Mouse (Mus musculus): ENCODE measurements around the gene Tmem266. TPM values are rescaled to one million over a fixed set of nuclear protein-coding genes. Genes with fewer than 3 reads are reported as not detected.

The Tmem266 gene
- polyA plus RNA-seq, 1 experiment from 2014 or later: 2.2 TPM

DNA sequence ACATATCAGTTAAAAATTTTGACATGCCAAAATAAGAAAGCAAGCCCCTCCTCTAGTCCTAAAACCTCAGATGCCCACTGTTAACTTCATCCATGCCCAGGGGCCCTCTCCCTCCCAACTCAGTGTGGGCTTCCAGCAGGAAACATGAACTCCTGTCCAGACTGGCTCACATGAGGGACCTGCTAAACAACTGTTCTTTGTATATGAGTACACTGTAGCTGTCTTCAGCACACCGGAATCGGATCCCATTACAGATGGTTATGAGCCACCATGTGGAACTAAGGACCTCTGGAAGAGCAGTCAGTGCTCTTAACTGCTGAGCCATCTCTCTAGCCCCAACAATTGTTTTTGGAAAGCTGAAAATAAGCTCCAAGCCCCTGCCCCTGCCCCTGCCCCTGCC lies 80.1 kb downstream of the Tmem266 start:
- Histone ChIP-seq H3K9me3 (ENCODE audit: control insufficient read depth, low read length) (no peaks in the 10 kb centered on the region), H3K4me1 (replicated peaks; ENCODE audit: control insufficient read depth, insufficient read depth, low read length) (peaks cover 3% of the 10 kb centered on the region; the same call in 1 of the 2 replicates), H3K4me3 (replicated peaks; ENCODE audit: low read length) (no peak overlapping the region), H3K36me3 (replicated peaks; ENCODE audit: control insufficient read depth, insufficient read depth) (no peaks in the 10 kb centered on the region), H3K9ac (no peak overlapping the region), H3K27me3 (ENCODE audit: control insufficient read depth, insufficient read depth, low read length) (no peaks in the 10 kb centered on the region), H3K27ac (no peak overlapping the region), H3K4me2 (replicated peaks) (no peak overlapping the region)
- ATAC-seq (ENCODE audit: low FRiP score) (no peak), DNase-seq (ENCODE audit: low spot score) (no peak)
- 61% methylated on average over 2 of the region's 2 CpGs for WGBS

DNA sequence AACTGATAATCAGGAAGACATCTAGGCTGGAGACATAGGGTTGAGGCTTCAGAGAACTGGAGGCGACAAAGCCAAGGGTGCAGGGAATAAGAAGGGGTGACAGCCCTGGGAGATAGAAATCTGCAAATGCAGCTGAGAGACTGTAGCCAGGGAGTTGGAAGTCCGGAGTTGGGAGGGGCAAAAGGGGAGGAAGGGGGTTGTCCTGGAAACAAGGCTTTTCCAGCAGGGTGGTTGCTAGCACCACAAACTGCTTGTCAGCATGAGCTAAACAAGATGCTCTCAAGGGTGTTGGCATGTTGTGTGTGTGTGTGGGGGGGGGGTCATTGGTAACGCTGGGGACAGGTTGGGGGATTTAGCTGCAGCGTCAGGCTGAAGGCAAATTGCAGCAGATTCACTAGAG lies 82.1 kb downstream of the Tmem266 start:
- ATAC-seq (ENCODE audit: low FRiP score) (no peak), DNase-seq (ENCODE audit: low spot score) (no peak)
- Histone ChIP-seq H3K27me3 (ENCODE audit: control insufficient read depth, insufficient read depth, low read length) (no peaks in the 10 kb centered on the region), H3K4me3 (replicated peaks; ENCODE audit: low read length) (no peak overlapping the region), H3K9me3 (ENCODE audit: control insufficient read depth, low read length) (no peaks in the 10 kb centered on the region), H3K4me2 (replicated peaks) (no peak overlapping the region), H3K27ac (no peak overlapping the region), H3K36me3 (replicated peaks; ENCODE audit: control insufficient read depth, insufficient read depth) (no peaks in the 10 kb centered on the region), H3K4me1 (replicated peaks; ENCODE audit: control insufficient read depth, insufficient read depth, low read length) (peaks cover 3% of the 10 kb centered on the region; the same call in 1 of the 2 replicates), H3K9ac (no peak overlapping the region)
- 27% methylated on average over 4 of the region's 4 CpGs for WGBS

DNA sequence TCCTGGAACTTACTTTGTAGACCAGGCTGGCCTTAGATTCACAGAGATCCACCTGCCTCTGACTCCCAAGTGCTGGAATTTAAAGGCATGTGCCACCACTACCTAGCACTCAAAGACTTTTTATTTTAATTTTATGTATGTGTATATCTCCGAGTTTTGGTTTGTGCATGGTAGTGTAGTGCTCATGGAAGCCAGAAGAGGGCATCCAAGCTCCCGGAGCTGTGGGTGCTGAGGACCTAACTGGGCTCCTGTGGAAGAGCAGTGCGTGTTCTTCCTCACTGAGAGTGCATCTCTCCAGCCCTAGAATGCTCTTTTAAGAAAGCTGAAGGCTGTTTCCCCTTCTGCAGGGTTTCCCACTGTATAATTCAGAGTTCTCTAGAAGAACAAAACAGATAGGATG lies 83.1 kb downstream of the Tmem266 start:
- Histone ChIP-seq H3K4me2 (replicated peaks) (no peak overlapping the region), H3K27me3 (ENCODE audit: control insufficient read depth, insufficient read depth, low read length) (no peaks in the 10 kb centered on the region), H3K9ac (no peak overlapping the region), H3K4me3 (replicated peaks; ENCODE audit: low read length) (no peak overlapping the region), H3K36me3 (replicated peaks; ENCODE audit: control insufficient read depth, insufficient read depth) (no peaks in the 10 kb centered on the region), H3K4me1 (replicated peaks; ENCODE audit: control insufficient read depth, insufficient read depth, low read length) (peaks cover 3% of the 10 kb centered on the region; the same call in 1 of the 2 replicates), H3K9me3 (ENCODE audit: control insufficient read depth, low read length) (no peaks in the 10 kb centered on the region), H3K27ac (no peak overlapping the region)
- no peak for ATAC-seq (ENCODE audit: low FRiP score)
- DNase-seq (ENCODE audit: low spot score): no peak
- 61% methylated on average over 3 of the region's 3 CpGs for WGBS

DNA sequence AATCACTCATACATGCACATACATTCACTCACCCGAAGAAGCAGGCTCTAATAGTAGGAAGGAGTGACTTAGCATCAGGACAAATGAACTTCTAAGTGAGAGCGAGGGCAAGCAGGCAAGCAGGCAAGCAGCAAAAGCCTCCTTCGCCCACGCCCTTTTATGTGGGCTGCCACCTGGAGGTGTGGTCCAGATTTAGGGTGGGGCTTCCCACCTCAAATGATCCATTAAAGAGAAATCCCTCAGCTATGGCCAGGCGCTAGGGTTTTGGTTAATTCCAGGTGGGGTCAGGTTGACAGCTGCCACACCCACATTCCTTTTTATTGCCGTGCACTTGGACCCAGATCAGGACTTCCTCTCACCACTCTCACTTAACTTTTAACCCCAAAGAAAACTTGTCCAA lies 83.7 kb downstream of the Tmem266 start:
- WGBS: 68% methylated on average over 6 of the region's 6 CpGs
- H3K4me2 ChIP-seq (replicated peaks): no peak overlapping the region
- H3K4me3 ChIP-seq (replicated peaks; ENCODE audit: low read length): no peak overlapping the region
- no peak overlapping the region for H3K9ac ChIP-seq
- H3K36me3 ChIP-seq (replicated peaks; ENCODE audit: control insufficient read depth, insufficient read depth): no peaks in the 10 kb centered on the region
- no peaks in the 10 kb centered on the region for H3K27me3 ChIP-seq (ENCODE audit: control insufficient read depth, insufficient read depth, low read length)
- H3K9me3 ChIP-seq (ENCODE audit: control insufficient read depth, low read length): no peaks in the 10 kb centered on the region
- H3K4me1 ChIP-seq (replicated peaks; ENCODE audit: control insufficient read depth, insufficient read depth, low read length): peaks cover 3% of the 10 kb centered on the region; the same call in 1 of the 2 replicates
- no peak for ATAC-seq (ENCODE audit: low FRiP score)
- no peak for DNase-seq (ENCODE audit: low spot score)
- no peak overlapping the region for H3K27ac ChIP-seq

DNA sequence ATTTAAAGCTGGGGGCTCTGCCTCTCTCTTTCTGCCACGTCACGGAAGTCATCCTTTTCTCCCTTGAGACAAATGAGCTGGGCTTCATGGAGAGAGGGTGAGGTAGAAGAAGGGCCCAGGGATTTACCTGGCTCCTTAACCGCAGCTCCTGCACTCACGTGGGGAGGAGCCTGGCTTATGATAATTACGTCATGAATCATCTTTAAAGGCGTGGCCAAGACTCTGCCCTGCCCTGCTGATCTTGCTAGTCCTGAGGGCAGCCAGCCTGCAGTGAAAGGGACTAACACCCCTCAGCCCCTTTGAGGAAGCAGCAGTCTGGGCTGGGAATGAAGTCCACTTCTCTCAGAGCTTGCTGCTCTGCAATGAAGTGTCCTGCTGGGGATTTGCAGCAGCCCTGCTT lies 84.4 kb downstream of the Tmem266 start:
- Histone ChIP-seq H3K4me2 (replicated peaks) (no peak overlapping the region), H3K27me3 (ENCODE audit: control insufficient read depth, insufficient read depth, low read length) (no peaks in the 10 kb centered on the region), H3K36me3 (replicated peaks; ENCODE audit: control insufficient read depth, insufficient read depth) (no peaks in the 10 kb centered on the region), H3K9me3 (ENCODE audit: control insufficient read depth, low read length) (no peaks in the 10 kb centered on the region), H3K4me3 (replicated peaks; ENCODE audit: low read length) (no peak overlapping the region), H3K4me1 (replicated peaks; ENCODE audit: control insufficient read depth, insufficient read depth, low read length) (peaks cover 3% of the 10 kb centered on the region; the same call in 1 of the 2 replicates), H3K9ac (no peak overlapping the region), H3K27ac (no peak overlapping the region)
- no peak for DNase-seq (ENCODE audit: low spot score)
- WGBS: 49% methylated on average over 6 of the region's 6 CpGs
- ATAC-seq (ENCODE audit: low FRiP score): no peak

DNA sequence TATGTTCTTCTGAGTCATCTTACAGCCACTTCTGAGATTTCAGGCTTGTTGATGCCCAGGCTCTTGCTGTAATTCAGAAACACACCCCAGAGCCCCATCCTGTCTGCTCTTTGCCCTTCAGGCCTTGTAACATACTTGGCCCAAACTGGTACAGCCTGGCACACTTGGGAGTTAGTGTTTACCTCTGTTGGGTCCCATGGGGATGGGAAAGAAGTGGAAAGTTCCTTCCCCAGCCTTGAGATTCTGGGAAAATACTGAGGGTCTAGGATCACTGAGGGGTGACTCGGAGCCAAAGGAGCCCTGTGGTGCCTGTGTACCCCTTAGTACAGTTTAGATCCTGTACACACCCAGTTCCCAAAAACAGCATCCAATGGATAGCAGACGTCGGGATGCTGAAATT lies 95.1 kb downstream of the Tmem266 start:
- no peak overlapping the region for H3K4me3 ChIP-seq (replicated peaks; ENCODE audit: low read length)
- no peak overlapping the region for H3K4me2 ChIP-seq (replicated peaks)
- no peaks in the 10 kb centered on the region for H3K36me3 ChIP-seq (replicated peaks; ENCODE audit: control insufficient read depth, insufficient read depth)
- H3K9me3 ChIP-seq (ENCODE audit: control insufficient read depth, low read length): no peaks in the 10 kb centered on the region
- WGBS: 89% methylated on average over 3 of the region's 3 CpGs
- H3K9ac ChIP-seq: no peak overlapping the region
- H3K27ac ChIP-seq: no peak overlapping the region
- H3K4me1 ChIP-seq (replicated peaks; ENCODE audit: control insufficient read depth, insufficient read depth, low read length): 0 out of 2 replicates have a peak, but pooled peaks cover 3% of the 10 kb centered on the region
- DNase-seq (ENCODE audit: low spot score) (no peak), ATAC-seq (ENCODE audit: low FRiP score) (no peak)
- no peaks in the 10 kb centered on the region for H3K27me3 ChIP-seq (ENCODE audit: control insufficient read depth, insufficient read depth, low read length)

DNA sequence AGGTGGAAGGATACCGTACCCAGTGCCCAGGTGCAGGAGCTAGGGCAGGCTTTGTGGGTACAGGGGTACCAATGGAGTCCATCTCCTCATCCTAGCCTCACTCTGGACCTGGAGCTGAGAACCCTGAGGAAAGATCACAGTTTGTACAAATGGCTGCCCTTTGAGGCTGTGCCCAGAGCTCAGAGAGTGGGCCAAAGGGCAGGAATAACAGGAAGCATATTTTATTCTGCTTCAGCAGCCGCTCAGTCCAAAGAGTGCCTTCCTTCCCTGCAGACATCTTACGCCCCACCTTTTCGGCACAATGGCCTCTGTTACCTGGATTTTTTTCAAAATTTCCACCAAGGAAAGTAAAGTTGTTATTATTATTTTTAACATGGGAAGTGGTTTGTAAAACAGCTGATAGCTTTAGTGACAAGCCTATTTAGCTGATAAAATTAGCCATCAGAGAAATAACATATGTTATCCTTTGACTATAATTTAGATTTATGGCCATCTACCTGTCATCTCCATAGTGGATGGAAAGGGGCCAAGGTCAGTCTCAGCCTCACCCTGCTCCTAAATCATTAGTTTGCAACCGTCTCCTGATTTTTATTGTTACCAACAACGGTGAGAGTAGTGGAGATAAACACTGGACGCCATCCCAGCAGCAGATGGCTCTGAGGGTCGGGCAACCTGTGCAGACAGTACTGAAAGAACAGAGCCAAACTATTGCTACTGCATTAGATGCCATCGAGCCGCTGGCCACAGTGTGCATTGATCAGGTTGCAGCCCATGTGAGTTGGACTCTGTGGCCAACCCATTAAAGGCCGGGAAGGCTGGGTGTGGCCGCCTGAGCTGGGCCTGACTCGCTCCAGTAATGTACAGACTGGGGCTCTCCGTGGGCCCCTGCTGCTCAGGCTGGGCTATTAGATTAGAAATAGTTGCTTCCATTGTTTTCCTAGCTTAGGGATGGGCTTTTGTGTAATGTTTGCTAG lies 97.0 kb downstream of the Tmem266 start:
- Histone ChIP-seq H3K9ac (no peak overlapping the region), H3K27me3 (ENCODE audit: control insufficient read depth, insufficient read depth, low read length) (no peaks in the 10 kb centered on the region), H3K4me1 (replicated peaks; ENCODE audit: control insufficient read depth, insufficient read depth, low read length) (0 out of 2 replicates have a peak, but pooled peaks cover 4% of the 10 kb centered on the region), H3K36me3 (replicated peaks; ENCODE audit: control insufficient read depth, insufficient read depth) (no peaks in the 10 kb centered on the region), H3K4me2 (replicated peaks) (no peak overlapping the region), H3K9me3 (ENCODE audit: control insufficient read depth, low read length) (no peaks in the 10 kb centered on the region), H3K4me3 (replicated peaks; ENCODE audit: low read length) (no peak overlapping the region), H3K27ac (no peak overlapping the region)
- ATAC-seq (ENCODE audit: low FRiP score) (no peak), DNase-seq (ENCODE audit: low spot score) (no peak)
- 72% methylated on average over 14 of the region's 14 CpGs for whole genome bisulfite sequencing

DNA sequence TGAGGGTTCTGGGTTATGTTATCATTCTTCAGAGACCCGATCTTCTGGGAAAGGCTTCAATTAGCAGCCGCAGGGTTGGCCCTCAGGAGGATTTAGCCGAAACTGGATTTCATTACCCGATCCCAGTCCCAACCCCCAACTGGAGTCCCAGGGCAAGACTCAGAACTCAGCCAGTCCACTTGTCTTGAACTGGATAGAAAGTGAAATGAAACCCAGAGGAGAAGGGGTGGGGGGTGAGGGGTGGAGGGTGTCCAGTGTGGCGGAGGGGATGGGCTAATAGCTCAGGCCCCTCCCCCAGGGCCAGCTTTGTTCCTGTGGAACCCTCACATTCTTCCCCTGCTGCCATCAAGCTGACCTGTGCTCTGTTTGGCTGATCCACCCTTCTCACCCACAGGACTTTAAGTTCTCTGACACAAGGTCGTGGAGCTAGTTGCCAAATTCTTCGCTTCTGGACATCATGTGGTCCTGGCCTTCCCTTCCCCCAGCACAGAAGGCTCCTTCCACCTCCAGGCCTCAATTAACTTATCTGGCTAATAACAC lies 98.6 kb downstream of the Tmem266 start:
- no peak for DNase-seq (ENCODE audit: low spot score)

DNA sequence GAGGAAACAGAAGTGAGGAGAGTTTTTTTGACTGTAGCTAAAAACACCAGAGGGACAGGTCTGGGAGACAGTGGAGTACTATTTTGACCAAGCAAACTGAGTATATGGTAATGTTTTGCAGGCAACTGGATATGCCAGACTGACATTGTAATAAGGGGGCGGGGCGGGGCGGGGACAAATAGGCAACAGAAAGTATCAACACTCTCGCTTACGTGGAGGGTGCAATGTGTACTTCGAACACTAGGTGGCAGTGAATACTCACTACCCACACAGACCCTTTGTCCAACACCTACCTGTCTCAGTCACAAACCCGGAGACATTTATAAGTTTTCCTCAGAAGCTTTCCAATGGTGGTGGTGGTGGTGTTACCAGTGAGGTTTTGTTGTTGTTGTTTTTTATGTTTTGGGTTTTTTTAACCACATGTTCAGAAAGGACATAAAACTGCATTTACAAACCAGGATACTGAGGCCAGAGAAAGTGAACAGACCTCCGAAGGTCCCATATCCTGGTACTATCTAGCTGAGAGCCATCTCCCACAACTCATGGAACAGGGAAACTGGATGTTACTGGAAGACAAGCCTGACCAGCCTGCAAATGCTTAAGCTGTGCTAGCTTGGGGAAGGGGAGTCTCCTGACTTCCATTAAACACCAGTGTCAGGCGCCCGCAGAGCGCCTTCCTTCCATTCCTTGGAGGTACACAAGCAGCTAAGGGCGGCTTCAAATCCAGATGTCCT lies 102.7 kb downstream of the Tmem266 start:
- no peaks in the 10 kb centered on the region for H3K9me3 ChIP-seq (ENCODE audit: control insufficient read depth, low read length)
- peak; percentile 86 for DNase-seq (ENCODE audit: low spot score)
- 0 out of 2 replicates have a peak, but pooled peaks cover 11% of the 10 kb centered on the region for H3K4me1 ChIP-seq (replicated peaks; ENCODE audit: control insufficient read depth, insufficient read depth, low read length)
- 0 out of 2 replicates have a peak overlapping the region, but pooled peaks have one; percentile 7 for H3K27ac ChIP-seq
- H3K9ac ChIP-seq: 0 out of 2 replicates have a peak overlapping the region, but pooled peaks have one; percentile 16
- WGBS: 35% methylated on average over 12 of the region's 12 CpGs
- peak; percentile 75 for ATAC-seq (ENCODE audit: low FRiP score)
- peak overlapping the region; percentile 25 for H3K4me2 ChIP-seq (replicated peaks)
- H3K4me3 ChIP-seq (replicated peaks; ENCODE audit: low read length): no peak overlapping the region
- H3K36me3 ChIP-seq (replicated peaks; ENCODE audit: control insufficient read depth, insufficient read depth): no peaks in the 10 kb centered on the region
- no peaks in the 10 kb centered on the region for H3K27me3 ChIP-seq (ENCODE audit: control insufficient read depth, insufficient read depth, low read length)

More for the DNA sequence above, 98.6 kb downstream of the Tmem266 start:
- no peak for ATAC-seq (ENCODE audit: low FRiP score)
- 74% methylated on average over 7 of the region's 7 CpGs for WGBS
- no peak overlapping the region for H3K9ac ChIP-seq
- H3K36me3 ChIP-seq (replicated peaks; ENCODE audit: control insufficient read depth, insufficient read depth): no peaks in the 10 kb centered on the region
- 0 out of 2 replicates have a peak, but pooled peaks cover 11% of the 10 kb centered on the region for H3K4me1 ChIP-seq (replicated peaks; ENCODE audit: control insufficient read depth, insufficient read depth, low read length)
- H3K27ac ChIP-seq: no peak overlapping the region
- no peak overlapping the region for H3K4me2 ChIP-seq (replicated peaks)
- H3K27me3 ChIP-seq (ENCODE audit: control insufficient read depth, insufficient read depth, low read length): no peaks in the 10 kb centered on the region
- H3K4me3 ChIP-seq (replicated peaks; ENCODE audit: low read length): no peak overlapping the region
- H3K9me3 ChIP-seq (ENCODE audit: control insufficient read depth, low read length): no peaks in the 10 kb centered on the region

Data from hindbrain, embryonic 14.5 days (tissue).